Mouse (Mus musculus) small intestine, adult 2 months (tissue): ENCODE data around the gene Tnfrsf13c.
A peak's percentile ranks its signal among the peaks of the same experiment; 100 is the strongest.

Experiments used
- CTCF ChIP-seq: fragments of 200-500 bp; IDR thresholded peaks from 2 replicates; pipeline ENCODE4 v1.5.1; 2012; ENCODE audit warnings: low read depth, mild to moderate bottlenecking, control low read depth, inconsistent platforms, low read length, moderate library complexity, mixed read lengths; ENCODE audit not compliant: insufficient replicate concordance, insufficient read length; ENCODE audit errors: extremely low read depth
- POLR2A ChIP-seq: fragments of 200-500 bp; IDR thresholded peaks from 2 replicates; pipeline ENCODE4 v1.6.1; 2012; ENCODE audit warnings: low read depth, mild to moderate bottlenecking, control low read depth, inconsistent platforms, low read length, moderate library complexity

DNA sequence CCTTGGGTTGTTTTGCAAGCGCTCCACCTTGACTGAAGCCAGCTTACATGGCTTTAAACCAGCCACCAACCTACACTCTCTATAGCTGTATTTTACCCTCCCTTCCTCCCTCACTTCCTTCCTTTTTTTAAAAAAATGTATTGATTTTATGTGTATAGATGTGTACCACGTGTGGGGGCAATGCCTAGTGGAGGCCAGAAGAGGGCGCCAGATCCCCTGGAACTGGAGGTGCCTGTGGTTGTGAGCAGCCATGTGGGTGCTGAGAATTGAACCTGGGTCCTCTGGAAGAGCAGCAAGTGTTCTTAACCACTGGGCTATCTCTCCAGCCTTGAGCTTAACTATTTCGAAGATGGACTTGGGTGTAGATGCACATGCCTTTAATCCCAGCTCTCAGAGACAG is 41.9 kb downstream of the Tnfrsf13c start:
- TF ChIP-seq CTCF (peak; percentile 28; the same call in 1 of the 2 replicates), POLR2A (no peak)
